Mouse (Mus musculus) ES-CJ7 (cell line): Measurements from ENCODE around the gene Ccdc157.
"Not testable (repeated sequence)": the region's sequence is repeated elsewhere in the genome, so short reads cannot be mapped to it uniquely, and the experiment has no call there.

ENCODE experiments used
- DNase-seq: peaks from one replicate; pipeline ENCODE4 v3.0.0; 2011; ENCODE audit warnings: low read depth, low spot score

Gene Ccdc157

DNA sequence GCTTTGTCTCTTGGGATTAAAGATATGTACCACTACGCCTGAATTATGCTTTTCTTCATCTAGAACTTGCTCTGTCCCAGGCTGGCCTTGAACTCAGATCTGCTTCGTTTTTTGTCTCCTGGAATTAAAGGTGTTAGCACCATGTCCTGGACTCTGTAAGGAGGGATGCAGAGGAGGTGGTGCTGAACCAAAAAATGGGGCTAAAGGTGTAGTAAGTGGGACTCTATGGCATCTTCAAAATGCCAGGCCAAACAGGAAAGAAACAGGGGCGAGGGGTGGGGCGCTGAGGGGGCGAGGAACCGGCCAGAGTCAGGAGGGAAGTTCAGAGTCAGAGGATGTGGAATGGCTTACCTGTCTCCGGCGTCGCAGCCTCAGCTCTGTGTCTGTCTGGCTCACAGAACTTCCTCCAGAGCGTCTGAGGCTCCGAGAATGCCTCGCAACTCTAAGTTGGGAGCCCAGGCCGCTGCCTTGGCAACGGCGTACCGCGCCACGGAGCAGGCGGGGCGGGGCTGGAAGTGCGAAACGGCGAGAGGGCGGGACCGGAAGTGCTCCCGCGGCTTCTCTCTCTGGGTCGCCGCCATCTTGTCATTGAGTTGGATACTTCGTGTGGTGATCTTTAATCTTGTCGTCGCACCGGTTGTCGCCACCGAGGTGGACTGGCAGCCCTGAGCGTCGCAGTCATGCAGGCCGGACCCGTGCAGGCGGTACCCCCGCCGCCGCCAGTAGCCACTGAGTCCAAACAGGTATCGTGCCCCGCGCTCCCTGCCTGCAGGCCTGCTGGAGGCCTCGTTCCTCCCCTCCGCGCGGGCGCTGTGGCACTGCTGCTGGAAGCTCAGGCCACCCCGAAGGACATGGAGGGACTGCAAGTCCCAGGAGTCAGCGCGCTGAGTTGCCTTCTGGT lies at the start of gene Ccdc157, which contains the start of gene Sf3a1:
TSS of gene Ccdc157 (minus strand) at position 486 of the 901 bp plus-strand sequence.
TSS of gene Sf3a1 (plus strand) at position 543 of the 901 bp plus-strand sequence.
- DNase-seq, result peak; percentile 89

DNA sequence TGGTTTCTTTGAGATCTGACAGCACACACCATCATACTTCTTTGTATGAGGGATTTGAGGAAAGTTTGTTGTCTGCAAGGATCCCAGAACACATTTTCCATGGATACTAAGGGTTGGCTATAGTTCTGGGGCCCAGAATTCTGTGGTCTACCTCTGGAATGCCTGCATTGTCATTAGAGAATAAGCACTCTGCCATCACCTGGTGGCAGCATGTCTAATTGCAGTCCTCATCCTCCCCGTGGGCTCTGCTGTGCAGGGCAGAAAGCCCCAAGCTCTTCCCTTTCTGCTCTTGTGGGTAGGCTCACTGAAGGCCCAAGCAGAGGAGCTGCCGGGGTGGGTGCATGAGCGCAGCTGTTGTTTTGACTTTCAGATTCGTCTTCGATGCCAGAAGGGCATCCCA lies 49.5 kb upstream of the Ccdc157 start:
- no peak for DNase-seq

DNA sequence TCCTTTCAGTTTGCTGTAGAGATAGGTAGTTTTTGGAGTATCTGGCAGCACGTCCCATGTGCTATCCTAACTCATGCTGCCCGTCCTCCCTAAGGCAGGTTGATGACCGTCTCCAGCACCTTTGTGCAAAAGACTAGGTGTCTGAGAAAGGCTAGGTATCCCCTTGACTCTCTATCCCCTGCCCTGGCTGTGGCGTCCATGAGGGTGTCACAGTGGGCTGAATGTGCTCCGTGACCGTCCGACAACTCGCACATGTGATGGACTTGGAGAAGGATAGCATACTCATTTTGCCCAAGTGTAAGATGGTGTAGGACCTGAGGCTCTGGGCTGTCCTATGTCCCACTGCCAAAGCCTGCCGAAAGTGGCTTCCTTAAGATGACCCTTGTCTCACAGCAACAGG lies 47.6 kb upstream of the Ccdc157 start:
- DNase-seq, result no peak

DNA sequence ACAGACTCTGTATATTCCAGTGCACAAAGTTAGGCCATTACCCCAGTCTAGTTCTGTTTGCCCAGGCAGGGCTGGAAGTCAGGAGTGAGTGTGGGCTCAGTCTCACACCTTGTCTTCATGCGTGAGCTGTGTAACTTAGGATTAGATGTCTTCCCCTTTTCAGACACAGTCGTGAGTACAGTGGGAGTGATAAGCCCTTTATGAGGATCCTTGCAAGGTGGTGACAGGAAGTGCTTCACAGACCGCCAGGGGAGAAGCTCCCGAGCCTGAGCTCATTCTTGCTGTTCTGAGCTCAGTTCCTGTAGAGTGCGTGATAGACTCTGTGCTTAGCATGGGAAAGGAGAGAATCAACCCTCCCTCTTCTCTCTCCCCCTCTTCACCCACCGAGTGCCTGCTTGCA lies 46.5 kb upstream of the Ccdc157 start:
- no peak for DNase-seq

DNA sequence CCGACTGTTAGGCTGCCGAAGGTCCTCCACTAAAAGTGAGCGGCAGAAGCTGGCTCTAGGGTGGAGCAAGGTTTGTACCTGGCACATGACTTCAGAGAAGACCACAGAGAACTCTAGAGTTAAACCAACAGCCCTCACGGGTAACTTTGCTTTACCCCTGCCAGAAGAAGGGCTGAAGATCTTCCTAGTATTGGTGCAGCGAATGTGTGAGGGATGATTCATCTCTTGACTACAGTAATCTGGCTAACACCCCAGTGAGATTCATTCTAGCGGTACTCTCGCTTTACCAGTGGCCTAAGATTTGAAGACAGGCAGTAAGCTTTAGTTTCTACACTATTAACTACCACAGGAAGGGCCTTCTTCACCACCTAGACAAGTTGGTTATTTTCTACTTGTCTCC lies 45.9 kb upstream of the Ccdc157 start:
- no peak for DNase-seq

DNA sequence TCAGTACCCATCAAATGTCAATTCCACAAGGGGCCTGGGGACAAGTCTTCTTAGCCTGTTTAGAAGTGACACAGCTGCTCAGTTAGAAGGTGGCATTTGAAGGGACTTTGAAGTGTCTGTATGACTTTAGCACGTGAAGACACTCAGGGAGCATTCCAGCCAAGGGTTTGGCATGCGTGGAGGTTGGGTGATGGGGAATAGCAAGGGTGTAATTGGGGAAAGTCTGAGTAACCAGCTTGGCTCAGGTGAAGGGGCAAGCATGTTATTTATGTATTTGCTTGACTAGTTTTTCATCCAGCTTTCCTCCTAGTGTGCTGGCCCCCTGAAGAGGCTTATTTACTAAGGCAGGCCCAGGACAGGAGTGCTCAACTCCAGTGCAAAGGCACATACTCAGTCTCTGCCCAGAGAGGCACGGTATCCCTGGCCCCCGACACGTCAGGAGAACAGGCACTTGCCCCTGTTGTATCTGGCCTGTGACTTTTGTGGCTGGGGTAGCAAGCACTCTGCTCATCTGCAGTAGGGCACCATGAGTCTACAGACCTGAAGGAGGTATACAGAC lies 45.1 kb upstream of the Ccdc157 start:
- no peak for DNase-seq

DNA sequence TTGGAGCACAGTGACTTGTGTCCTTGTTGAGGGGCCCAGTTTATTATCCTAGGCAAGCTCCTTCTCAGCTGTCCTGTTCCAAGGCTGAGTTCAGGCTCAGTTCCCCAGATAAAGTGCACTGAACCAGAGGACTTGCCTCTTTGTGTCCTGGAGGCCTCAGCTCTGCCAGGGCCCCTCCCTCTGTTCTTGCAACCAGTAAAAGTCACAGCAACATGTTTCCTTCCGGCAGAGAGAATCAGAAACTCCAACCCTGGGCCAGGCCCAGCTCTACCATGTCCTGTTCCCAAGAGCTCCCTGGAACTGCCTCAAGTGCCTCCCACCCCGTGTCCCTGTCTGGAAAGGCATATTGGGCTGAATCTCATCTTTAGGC lies 43.6 kb upstream of the Ccdc157 start:
- DNase-seq, result no peak

DNA sequence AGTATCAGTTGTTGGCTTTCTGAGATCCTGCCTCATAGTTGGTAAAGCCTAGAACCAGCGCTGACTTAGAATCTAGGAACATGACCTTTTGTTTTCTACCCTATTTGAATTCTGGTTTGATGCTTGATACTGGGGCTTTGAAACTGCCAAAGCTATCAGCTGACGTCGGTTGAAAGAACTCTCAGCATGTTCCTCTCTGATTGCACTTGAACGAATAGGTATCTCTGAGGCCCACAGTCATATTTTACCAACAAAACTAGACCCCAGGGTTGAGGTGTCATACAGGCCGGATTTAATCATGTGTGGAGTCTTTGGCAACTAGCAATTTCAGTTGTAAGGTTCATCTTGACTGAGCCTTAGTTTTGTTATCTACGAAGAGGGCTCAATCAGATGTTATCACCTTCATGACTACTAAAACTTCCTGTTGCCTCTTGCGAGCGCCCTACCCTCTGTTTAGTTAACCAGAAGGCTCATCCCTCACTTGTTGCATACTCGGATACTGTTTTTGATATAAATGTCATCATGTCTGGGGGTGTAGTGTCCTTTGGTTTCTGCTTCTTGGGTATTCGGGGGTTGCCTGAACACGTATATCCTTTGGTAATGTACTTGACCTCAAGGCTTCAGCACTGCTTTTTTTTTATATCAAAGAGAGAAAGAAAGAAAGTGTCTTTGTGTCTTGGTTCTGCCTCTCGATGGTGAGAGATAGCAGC lies 43.1 kb upstream of the Ccdc157 start:
- no peak for DNase-seq

DNA sequence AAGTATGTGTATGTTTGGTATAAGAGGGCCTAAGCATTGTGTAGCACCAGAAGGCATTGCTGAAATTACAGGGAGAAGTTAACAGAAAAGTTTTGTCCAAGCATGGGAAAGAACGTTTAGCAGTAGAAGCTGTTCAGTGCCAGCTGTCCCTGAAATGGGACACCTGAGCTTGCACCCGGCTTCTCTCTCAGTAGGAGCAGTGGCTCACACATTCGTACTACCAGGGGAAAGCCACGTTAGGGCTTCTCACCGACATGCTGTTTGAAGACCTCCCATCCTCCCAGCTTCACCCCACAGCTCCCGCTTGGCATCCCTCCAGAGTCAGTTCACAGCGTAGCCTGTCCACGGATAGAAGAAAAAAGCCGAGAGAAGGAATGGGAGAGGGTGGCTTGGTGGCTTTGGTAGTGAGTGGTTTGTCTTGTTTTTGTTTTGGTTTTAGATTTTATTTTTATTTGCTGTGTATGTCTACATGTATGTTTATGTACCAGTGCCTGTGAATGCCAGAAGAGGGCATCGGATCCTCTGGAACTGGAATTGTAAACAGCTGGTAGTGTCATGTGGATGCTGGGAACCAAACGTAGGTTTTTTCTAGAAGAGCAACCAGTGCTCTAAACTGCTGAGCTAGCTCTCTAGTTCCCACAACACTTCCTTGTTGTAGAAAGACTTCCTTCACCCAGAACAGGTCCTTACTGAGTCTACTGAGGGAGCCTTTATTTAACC lies 42.0 kb upstream of the Ccdc157 start:
- DNase-seq, result no peak

DNA sequence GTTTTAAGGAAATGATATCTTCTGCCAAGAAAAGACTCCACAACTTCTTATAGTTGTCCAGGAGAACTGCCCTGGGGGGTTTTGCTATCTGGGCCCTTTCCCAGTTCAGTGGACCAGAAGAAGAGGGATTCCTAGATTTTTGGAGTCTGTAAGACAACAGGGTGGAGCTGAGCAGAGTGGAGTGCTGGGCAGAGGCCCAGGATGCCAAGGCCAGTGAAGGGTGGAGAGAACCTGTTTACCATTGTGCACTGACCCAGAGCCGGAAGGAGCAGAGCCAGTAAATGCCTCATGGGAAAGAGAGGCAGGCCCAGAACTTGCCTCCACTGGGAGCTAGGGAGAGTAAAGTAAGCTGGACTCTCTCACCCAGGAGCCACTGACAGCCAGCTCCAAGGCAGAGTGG lies 37.6 kb upstream of the Ccdc157 start:
- no peak for DNase-seq

DNA sequence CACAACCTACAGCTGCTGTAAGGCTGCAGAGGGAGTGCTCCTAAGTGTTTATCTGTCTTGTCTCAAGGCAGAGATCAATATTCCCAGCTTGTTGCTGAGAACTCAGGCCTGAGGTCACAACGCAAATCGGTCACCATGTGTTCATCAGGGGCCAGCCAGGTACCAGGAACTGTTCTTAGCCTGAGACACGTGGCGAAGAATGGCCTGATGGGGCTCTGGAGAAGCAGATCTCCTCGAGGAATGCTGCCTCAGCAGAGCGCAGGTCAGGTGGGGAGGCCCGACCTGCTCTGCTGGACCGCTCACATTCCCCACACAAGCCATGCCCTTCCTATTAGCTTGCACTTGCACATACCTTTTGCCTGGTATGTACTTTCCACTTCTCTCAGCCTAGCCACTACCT lies 36.5 kb upstream of the Ccdc157 start:
- no peak for DNase-seq

DNA sequence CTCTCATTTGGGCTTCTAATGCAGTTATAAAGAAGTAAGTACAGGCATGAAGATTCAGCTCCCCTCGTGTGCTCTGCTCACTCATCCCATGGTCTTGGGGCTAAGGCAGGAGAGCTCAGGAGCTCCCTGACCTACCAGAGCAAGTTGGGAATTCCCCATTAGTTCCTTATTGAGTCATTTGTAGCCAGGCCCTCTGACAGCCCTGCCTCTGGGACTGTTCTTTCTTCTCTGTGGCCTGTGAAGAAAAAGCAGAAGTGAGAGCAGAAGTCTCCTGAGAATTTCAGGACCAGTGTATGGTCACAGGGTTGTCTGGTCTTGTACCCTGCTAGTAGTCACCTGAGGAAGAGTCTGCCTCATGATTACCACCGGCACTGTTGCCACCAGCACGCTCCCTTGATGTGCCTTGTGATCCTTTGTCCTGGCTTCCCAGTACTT lies 35.5 kb upstream of the Ccdc157 start:
- DNase-seq, result no peak

DNA sequence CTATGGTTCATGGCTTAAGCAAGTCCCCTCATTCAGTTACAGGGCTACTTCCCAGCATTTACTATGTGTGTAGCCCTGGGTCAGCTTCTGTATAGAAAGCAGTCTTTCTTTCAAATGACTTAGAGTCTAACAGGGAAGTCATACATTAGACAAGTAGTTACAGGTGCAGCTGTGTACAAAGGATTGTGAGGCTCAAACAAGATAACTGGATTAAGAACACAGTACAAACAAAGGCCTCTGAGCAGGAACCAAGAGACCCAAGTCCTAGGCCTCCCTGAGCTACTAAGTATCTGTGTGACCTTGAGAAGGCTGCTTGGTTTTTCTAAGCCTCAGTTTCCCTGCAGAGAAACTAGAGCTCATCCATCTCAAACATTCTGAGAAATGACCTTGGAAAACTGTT lies 33.3 kb upstream of the Ccdc157 start:
- DNase-seq, result no peak

DNA sequence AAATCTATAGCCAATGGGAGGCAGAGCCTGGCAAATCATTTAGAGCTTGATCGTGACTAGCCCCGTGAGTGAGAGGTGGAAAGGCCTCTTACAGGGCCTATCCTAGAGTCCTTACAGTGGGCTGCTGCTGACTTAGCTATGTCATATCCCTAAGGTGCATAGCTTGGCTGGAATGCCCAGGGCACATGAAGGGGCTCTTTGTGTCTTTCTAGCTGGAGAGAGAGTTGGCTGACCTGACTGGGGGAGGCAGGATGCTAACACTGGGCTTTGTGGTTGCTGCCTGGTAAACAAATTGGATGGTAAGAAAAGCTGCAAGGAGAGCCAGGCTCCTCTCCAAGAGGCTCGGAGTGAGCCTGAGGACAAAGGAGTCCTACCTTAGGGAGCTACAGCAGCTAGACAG lies 32.7 kb upstream of the Ccdc157 start:
- DNase-seq, result no peak

DNA sequence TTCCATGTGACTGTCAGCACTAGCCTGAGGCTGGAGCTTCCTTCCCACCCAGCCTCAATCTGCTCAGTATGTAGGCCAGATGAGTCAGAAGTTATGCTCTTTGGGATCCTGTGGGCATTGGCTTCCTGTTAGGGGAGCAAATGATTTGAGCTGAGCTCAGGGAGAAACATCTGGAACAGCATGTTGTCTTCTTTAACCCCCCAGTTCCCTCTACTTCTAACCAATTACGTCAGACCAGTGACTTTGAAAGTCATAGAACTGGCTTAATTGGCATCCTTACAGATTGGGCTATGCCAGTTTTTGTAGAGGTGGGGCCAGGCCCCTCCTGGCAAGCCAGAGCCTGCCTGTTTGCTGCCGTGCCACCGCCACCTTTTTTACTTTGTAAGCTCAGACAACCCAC lies 30.6 kb upstream of the Ccdc157 start:
- no peak for DNase-seq

DNA sequence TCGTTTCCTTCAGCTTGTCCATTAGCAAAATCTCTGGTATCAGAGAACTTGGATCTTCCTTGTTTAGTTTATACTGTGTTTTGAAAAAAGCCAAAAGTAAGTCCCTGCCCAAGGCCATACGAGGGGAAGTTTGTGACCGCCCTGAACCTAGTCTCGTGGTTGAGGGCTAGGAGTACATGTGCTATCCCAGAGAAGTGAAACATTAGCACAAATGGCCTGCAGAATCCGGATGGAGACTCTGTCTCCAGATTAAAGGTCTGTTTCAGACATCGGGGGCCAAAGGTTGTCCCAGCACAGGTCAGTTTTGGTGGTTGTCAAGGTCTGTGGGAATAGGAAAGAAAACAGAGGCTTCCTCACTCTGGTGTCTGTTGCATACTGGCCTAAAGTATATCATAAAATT lies 29.1 kb upstream of the Ccdc157 start:
- DNase-seq, result no peak

DNA sequence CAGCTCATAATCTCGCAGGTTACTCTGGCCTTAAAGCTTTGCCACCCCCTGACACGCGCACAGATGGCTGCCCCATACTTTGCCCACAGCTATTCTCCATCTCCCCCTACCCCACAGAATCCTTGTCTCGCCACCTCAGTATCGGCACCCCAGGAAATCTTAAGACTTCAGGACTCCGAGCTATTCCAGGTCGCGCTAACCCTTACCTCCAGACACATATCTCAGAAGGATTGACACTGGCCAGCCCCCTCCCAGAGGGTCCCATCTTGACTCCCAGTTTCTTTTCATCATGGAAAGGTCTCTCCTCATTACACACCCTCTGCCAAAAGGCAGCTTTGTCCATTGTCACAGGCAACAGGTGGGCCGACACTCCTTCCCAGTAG lies 27.2 kb upstream of the Ccdc157 start:
- DNase-seq, result no peak

DNA sequence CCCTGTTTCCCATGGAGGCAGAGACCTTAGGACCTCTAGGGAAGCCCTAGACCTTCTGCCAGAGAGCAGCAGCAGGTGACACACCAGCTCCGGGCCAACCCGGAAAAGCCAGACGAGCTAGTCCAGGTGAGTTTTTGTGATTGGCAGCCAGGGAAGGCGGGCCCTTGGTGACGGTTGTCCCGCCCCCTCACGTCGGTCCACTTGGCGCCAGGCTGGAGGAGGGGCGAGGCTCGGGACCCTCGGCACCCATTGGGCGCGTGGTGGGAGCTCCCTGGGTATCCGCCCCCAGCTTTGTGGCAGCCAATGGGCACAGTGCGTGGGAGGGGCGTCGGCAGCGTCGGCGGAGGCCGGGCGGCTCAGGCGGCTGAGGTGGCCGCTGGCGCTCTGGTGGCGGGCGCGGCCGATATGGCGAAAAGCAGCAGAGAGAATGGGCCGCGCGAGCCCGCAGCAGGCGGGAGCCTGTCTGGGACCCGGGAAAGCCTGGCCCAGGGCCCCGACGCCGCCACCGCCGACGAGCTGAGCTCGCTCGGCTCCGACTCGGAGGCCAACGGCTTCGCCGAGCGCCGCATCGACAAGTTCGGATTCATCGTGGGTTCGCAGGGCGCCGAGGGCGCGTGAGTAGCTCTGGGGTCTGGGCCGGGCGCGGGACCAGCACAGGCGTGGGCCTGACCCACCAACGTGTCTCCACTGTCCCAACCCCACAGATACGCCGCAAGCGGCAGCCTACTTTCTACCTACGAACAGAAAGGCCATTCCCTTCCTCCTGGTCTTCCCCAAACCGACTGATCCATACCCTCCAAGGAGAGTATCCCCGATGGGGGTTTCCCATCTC lies 26.6 kb upstream of the Ccdc157 start, which contains the start of gene Tbc1d10a:
TSS of gene Tbc1d10a (plus strand) at position 304 of the 832 bp plus-strand sequence.
- DNase-seq, result peak; percentile 97

DNA sequence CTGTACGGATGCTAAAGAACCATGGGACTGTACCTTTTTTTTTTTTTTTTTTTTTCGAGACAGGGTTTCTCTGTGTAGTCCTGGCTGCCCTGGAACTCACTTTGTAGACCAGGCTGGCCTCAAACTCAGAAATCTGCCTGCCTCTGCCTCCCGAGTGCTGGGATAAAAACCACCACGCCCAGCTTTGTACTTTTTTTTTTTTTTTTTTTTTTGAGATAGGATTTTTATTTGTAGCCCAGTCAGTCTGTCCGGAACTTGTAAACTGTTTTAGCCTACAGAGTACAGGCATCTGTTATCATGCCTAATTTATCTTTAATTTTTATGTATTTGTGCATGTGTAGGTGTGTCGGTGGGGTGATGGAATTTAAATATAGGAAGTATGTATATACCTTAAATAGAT lies 25.4 kb upstream of the Ccdc157 start:
- DNase-seq, result not testable (repeated sequence)

DNA sequence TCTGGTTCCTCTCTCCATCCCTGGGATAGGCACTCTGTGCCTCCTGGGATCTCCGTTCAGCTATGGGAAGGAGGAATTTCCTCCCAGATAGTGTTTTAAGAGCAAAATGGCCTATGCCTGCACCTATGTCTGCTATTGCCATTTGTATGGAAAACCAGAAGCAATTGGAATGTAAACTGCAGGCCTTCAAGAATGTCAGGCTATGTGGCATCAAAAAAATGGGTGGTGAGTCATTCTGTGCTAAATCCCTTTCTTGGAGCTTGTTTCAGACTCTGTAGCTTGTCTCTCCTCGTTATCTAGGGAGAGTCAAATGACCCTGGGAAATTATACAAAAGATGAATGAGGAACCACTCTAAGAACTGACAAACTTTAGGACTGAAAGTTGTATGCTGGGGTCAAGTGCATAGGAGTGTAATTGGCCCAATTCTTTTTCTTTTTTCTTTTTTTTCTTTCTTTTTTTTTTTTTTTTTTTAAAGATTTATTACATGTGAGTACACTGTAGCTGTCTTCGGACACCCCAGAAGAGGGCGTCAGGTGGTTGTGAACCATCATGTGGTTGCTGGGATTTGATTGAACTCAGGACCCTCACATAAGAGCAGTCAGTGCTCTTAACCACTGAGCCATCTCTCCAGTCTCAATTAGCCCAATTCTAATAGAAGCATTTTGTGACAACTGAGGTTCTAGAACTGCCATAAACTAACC lies 24.3 kb upstream of the Ccdc157 start:
- DNase-seq, result peak; percentile 26
